Comparison of ENCODE assay signal across 7 mouse cellular contexts in the genomic region with DNA sequence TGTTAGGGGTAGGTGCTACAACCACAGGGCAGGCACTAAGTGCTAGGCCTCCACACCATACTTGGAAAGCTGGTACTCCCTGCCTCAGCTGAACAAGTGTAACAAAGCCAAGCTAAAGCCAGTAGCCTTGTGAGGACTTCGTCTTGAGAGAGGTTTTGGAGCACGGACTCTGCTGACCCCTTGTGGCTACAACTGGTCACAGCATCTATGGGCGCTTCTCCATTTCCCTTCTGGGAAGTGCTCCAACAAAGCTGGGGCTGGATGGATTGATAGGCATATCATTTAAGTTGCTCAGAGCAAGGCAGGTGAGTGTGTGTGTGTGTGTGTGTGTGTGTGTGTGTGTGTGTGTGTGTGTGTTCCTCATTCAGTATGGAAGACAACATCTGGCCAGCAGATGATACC. TPM values are rescaled to one million over a fixed set of nuclear protein-coding genes. Genes with fewer than 3 reads are reported as not detected.
DNase-seq lines count a peak whose midpoint lies in the region; ATAC-seq lines count a peak whose summit lies in the region.

No protein-coding gene starts in this region.

- no peaks in the 10 kb centered on the region for H3K9me3 ChIP-seq in intestine, embryonic 16.5 days (ENCODE audit: control insufficient read depth, low read length)
- H3K9me3 ChIP-seq in midbrain, embryonic 14.5 days (ENCODE audit: control insufficient read depth, low read length), result no peaks in the 10 kb centered on the region

- 0% methylated on average over 3 of the region's 3 CpGs for WGBS in intestine, embryonic 16.5 days
- WGBS in midbrain, embryonic 14.5 days, result 0% methylated on average over 3 of the region's 3 CpGs

- no peak overlapping the region for H3K9ac ChIP-seq in intestine, embryonic 16.5 days (ENCODE audit: low read depth, low read length)
- no peak overlapping the region for H3K9ac ChIP-seq in midbrain, embryonic 14.5 days (replicated peaks; ENCODE audit: low read length)

- intact Hi-C loops in left cerebral cortex, postnatal 4 days (cut with DNase I), result loop anchor here (5.0 to 10.0 kb wide), 4 partner anchors 44 to 371 kb away; no protein-coding TSS in a partner anchor

- no peaks in the 10 kb centered on the region for H3K4me1 ChIP-seq in intestine, embryonic 16.5 days (ENCODE audit: control insufficient read depth, insufficient read depth, low read length)
- H3K4me1 ChIP-seq in midbrain, embryonic 14.5 days (ENCODE audit: control insufficient read depth, insufficient read depth, low read length), result no peaks in the 10 kb centered on the region; the same call in 1 of the 2 replicates

- peak; percentile 55 for ATAC-seq in intestine, embryonic 16.5 days
- ATAC-seq in midbrain, embryonic 14.5 days (ENCODE audit: low FRiP score, low TSS enrichment), result peak; percentile 82

- peak; percentile 79 to 84 for DNase-seq in adrenal gland, adult 18-20 months (ENCODE audit: low spot score in 2 of 2)
- peak; percentile 96 for DNase-seq in embryo, embryonic 10.5 days (ENCODE audit: low spot score)
- peak; percentile 78 for DNase-seq in gastrocnemius, postnatal 25 days
- DNase-seq in left cerebral cortex, postnatal 4 days, result peak; percentile 85
- peak; percentile 94 for DNase-seq in midbrain, embryonic 14.5 days
- peak; percentile 68 to 78 for DNase-seq in spleen, adult 18-20 months

- no peak overlapping the region for H3K27ac ChIP-seq in intestine, embryonic 16.5 days (ENCODE audit: low read length)
- peak overlapping the region; percentile 69 for H3K27ac ChIP-seq in midbrain, embryonic 14.5 days (replicated peaks; ENCODE audit: low read depth, low read length)

- H3K27me3 ChIP-seq in intestine, embryonic 16.5 days (replicated peaks; ENCODE audit: control insufficient read depth, insufficient read depth, low read length), result no peaks in the 10 kb centered on the region
- H3K27me3 ChIP-seq in midbrain, embryonic 14.5 days (ENCODE audit: control insufficient read depth, insufficient read depth, low read length), result no peaks in the 10 kb centered on the region

- no peak overlapping the region for H3K4me3 ChIP-seq in intestine, embryonic 16.5 days (ENCODE audit: low read length)
- H3K4me3 ChIP-seq in midbrain, embryonic 14.5 days (replicated peaks; ENCODE audit: low read depth, low read length), result no peak overlapping the region

- 0 out of 2 replicates have a peak, but pooled peaks cover 3% of the 10 kb centered on the region for H3K36me3 ChIP-seq in intestine, embryonic 16.5 days (ENCODE audit: control insufficient read depth, insufficient read depth, low read length)
- H3K36me3 ChIP-seq in midbrain, embryonic 14.5 days (ENCODE audit: control insufficient read depth, insufficient read depth, low read length), result peaks cover 43% of the 10 kb centered on the region

- no peak overlapping the region for H3K4me2 ChIP-seq in intestine, embryonic 16.5 days (ENCODE audit: low read depth, low read length)
- no peak overlapping the region for H3K4me2 ChIP-seq in midbrain, embryonic 14.5 days (ENCODE audit: low read length)

RNA-seq across cellular contexts. Expression of a gene that starts 35.2 kb away (rescaled TPM):
- 10 to 100 TPM in 1 of 2 experiments, 1 to 10 TPM in 1; 8.5 to 10.5 TPM for total RNA-seq in adrenal gland, adult 18-20 months (2021)
- 10 to 100 TPM; 23.3 to 25.1 TPM for total RNA-seq in gastrocnemius, postnatal 25 days (2021)
- 9.4 and 12.2 TPM in 2 replicates for polyA plus RNA-seq in intestine, embryonic 16.5 days (2015; fragmentation: Nextera tagmentation; extraction: Ambion mirVana)
- total RNA-seq in left cerebral cortex, postnatal 4 days (2021), result 100 to 1,000 TPM; 128 to 133 TPM
- polyA plus RNA-seq in midbrain, embryonic 14.5 days (2014; fragmentation: Nextera tagmentation; extraction: Ambion mirVana), result 28.4 and 29.1 TPM in 2 replicates

RNA-seq across cellular contexts. Expression of a gene that starts 39.9 kb away (rescaled TPM):
- 1 to 10 TPM; 4.6 to 6.9 TPM for total RNA-seq in adrenal gland, adult 18-20 months (2021)
- 1 to 10 TPM in 1 of 2 experiments, under 1 TPM in 1; 0.79 to 1.3 TPM for total RNA-seq in gastrocnemius, postnatal 25 days (2021)
- polyA plus RNA-seq in intestine, embryonic 16.5 days (2015; fragmentation: Nextera tagmentation; extraction: Ambion mirVana), result 4.6 and 5.6 TPM in 2 replicates
- total RNA-seq in left cerebral cortex, postnatal 4 days (2021), result 1 to 10 TPM; 2.6 to 3.2 TPM
- 22.3 and 38.0 TPM in 2 replicates for polyA plus RNA-seq in midbrain, embryonic 14.5 days (2014; fragmentation: Nextera tagmentation; extraction: Ambion mirVana)

RNA-seq across cellular contexts. Expression of a gene that starts 57.4 kb away (rescaled TPM):
- 100 to 1,000 TPM; 114 to 144 TPM for total RNA-seq in adrenal gland, adult 18-20 months (2021)
- under 1 TPM; 0.16 to 0.26 TPM for total RNA-seq in gastrocnemius, postnatal 25 days (2021)
- 0.09 and 0.33 TPM in 2 replicates for polyA plus RNA-seq in intestine, embryonic 16.5 days (2015; fragmentation: Nextera tagmentation; extraction: Ambion mirVana)
- total RNA-seq in left cerebral cortex, postnatal 4 days (2021), result 10 to 100 TPM in 1 of 2 experiments, 1 to 10 TPM in 1; 9.1 to 10.7 TPM
- polyA plus RNA-seq in midbrain, embryonic 14.5 days (2014; fragmentation: Nextera tagmentation; extraction: Ambion mirVana), result 10.1 and 11.1 TPM in 2 replicates

Comparison
In these comparisons a context has a peak if more than half of its experiments do, and no peak if none do; other contexts are left out.
1. RNA of a gene that starts 35.2 kb away (total RNA-seq): 128 to 133 TPM in left cerebral cortex, postnatal 4 days; 23.3 to 25.1 TPM in gastrocnemius, postnatal 25 days and 8.5 to 10.5 TPM in adrenal gland, adult 18-20 months; every median in the first group is over 4 times any median in the second.
2. RNA of a gene that starts 57.4 kb away (total RNA-seq): 114 to 144 TPM in adrenal gland, adult 18-20 months; 9.1 to 10.7 TPM in left cerebral cortex, postnatal 4 days and 0.16 to 0.26 TPM in gastrocnemius, postnatal 25 days; every median in the first group is over 4 times any median in the second.
3. Peak in every context shown above with its lines, with median percentiles within 50 percentile points of each other: DNase-seq.